Mouse (Mus musculus) hindbrain, embryonic 10.5 days (tissue): ENCODE measurements around the gene Anp32e. TPM values are rescaled to one million over a fixed set of nuclear protein-coding genes. Genes with fewer than 3 reads are reported as not detected.
"Not testable (repeated sequence)": the region's sequence is repeated elsewhere in the genome, so short reads cannot be mapped to it uniquely, and the experiment has no call there.

Source experiments
- DNase-seq: peaks from one replicate; pipeline ENCODE4 v3.0.0-alpha.2; 2017; ENCODE audit warnings: low spot score
- H3K27ac ChIP-seq: fragments of 300-500 bp; sonication (generic); 2 replicates; pipeline ENCODE4 v1.5.1; 2016; ENCODE audit warnings: mild to moderate bottlenecking, moderate library complexity
- H3K27me3 ChIP-seq: fragments of 300-500 bp; sonication (generic); 2 replicates; pipeline ENCODE4 v1.6.1; 2016; ENCODE audit warnings: mild to moderate bottlenecking; ENCODE audit not compliant: poor library complexity, insufficient read depth, severe bottlenecking
- H3K36me3 ChIP-seq: fragments of 300-500 bp; sonication (generic); 2 replicates; pipeline ENCODE4 v1.6.1; 2016; ENCODE audit warnings: mild to moderate bottlenecking, moderate library complexity
- H3K4me1 ChIP-seq: fragments of 300-500 bp; sonication (generic); replicated peaks from 2 replicates; pipeline ENCODE4 v1.6.1; 2016; ENCODE audit warnings: mild to moderate bottlenecking
- H3K4me3 ChIP-seq: fragments of 300-500 bp; sonication (generic); 2 replicates; pipeline ENCODE4 v1.5.1; 2016; ENCODE audit warnings: mild to moderate bottlenecking, moderate library complexity
- H3K9me3 ChIP-seq: fragments of 300-500 bp; sonication (generic); 2 replicates; pipeline ENCODE4 v1.6.1; 2016; ENCODE audit warnings: mild to moderate bottlenecking, moderate library complexity
- WGBS: fragments of 180-500 bp; shearing (Covaris S2); methylation state at CpG from one replicate; pipeline ENCODE4 v1.1.7; 2016; 5-methylcytosine and 5-hydroxymethylcytosine counted together
- polyA plus RNA-seq: library from polyadenylated mRNA; unstranded; fragments of >200 nt; fragmentation: Nextera tagmentation; extraction: Ambion mirVana; gene quantifications from 2 replicates; pipeline ENCODE4 v1.2.1, GENCODE M21; 2016

The Anp32e gene
- polyA plus RNA-seq, 1 experiment from 2014 or later = 266 TPM

- peaks cover 47% of the 10 kb centered on the region for H3K4me1 ChIP-seq
- peak; percentile 44 for DNase-seq
- H3K9me3 ChIP-seq = no peaks in the 10 kb centered on the region
- peak overlapping the region; percentile 88 for H3K27ac ChIP-seq
- peaks cover 30% of the 10 kb centered on the region for H3K36me3 ChIP-seq
- 16% methylated on average over 16 of the region's 16 CpGs for WGBS
- H3K27me3 ChIP-seq = no peaks in the 10 kb centered on the region
- H3K4me3 ChIP-seq = peak overlapping the region; percentile 77
Observed at GRCm38 (mm10) chr3:95894317-95895160, 34.5 kb upstream of the Anp32e start.

- WGBS = 88% methylated on average over 7 of the region's 7 CpGs
- not testable (repeated sequence) for DNase-seq, H3K9me3 ChIP-seq, H3K27me3 ChIP-seq
- H3K27ac ChIP-seq = peak overlapping the region; percentile 40; the same call in 1 of the 2 replicates
- peaks cover 47% of the 10 kb centered on the region for H3K4me1 ChIP-seq
- H3K36me3 ChIP-seq = peaks cover 38% of the 10 kb centered on the region
- peak overlapping the region; percentile 26; the same call in 1 of the 2 replicates for H3K4me3 ChIP-seq
Observed at GRCm38 (mm10) chr3:95895501-95895900, 33.5 kb upstream of the Anp32e start.

GRCm38 (mm10) chr3:95899800-95900524 lies 29.1 kb upstream of the Anp32e start:
- no peak for DNase-seq
- H3K9me3 ChIP-seq = no peaks in the 10 kb centered on the region
- H3K4me3 ChIP-seq = no peak overlapping the region
- peaks cover 43% of the 10 kb centered on the region for H3K36me3 ChIP-seq
- H3K27me3 ChIP-seq = no peaks in the 10 kb centered on the region
- peaks cover 52% of the 10 kb centered on the region for H3K4me1 ChIP-seq
- H3K27ac ChIP-seq = no peak overlapping the region
- 81% methylated on average over 13 of the region's 13 CpGs for WGBS

GRCm38 (mm10) chr3:95901616-95902372 lies 27.3 kb upstream of the Anp32e start:
- no peak for DNase-seq
- WGBS = 73% methylated on average over 9 of the region's 9 CpGs
- Histone ChIP-seq H3K4me3 (peak overlapping the region; percentile 57), H3K36me3 (peaks cover 36% of the 10 kb centered on the region), H3K27me3 (no peaks in the 10 kb centered on the region), H3K27ac (peak overlapping the region; percentile 92), H3K9me3 (no peaks in the 10 kb centered on the region), H3K4me1 (peaks cover 62% of the 10 kb centered on the region)

- H3K4me1 ChIP-seq = peaks cover 67% of the 10 kb centered on the region
- peak overlapping the region; percentile 92 for H3K27ac ChIP-seq
- no peaks in the 10 kb centered on the region for H3K9me3 ChIP-seq
- H3K36me3 ChIP-seq = peaks cover 35% of the 10 kb centered on the region
- peak overlapping the region; percentile 57 for H3K4me3 ChIP-seq
- no peak for DNase-seq
- H3K27me3 ChIP-seq = peaks cover 3% of the 10 kb centered on the region; the same call in 1 of the 2 replicates
Observed at GRCm38 (mm10) chr3:95902373-95902625, 26.7 kb upstream of the Anp32e start.

- Histone ChIP-seq H3K9me3 (no peaks in the 10 kb centered on the region), H3K27me3 (peaks cover 7% of the 10 kb centered on the region; the same call in 1 of the 2 replicates), H3K4me1 (peaks cover 69% of the 10 kb centered on the region), H3K36me3 (peaks cover 31% of the 10 kb centered on the region), H3K27ac (peak overlapping the region; percentile 92), H3K4me3 (peak overlapping the region; percentile 57)
- DNase-seq = no peak
- WGBS = 34% methylated on average over 6 of the region's 6 CpGs
Observed at GRCm38 (mm10) chr3:95902643-95903042, 26.4 kb upstream of the Anp32e start.

GRCm38 (mm10) chr3:95903753-95904502 lies 25.1 kb upstream of the Anp32e start:
- peak; percentile 64 for DNase-seq
- peaks cover 69% of the 10 kb centered on the region for H3K4me1 ChIP-seq

GRCm38 (mm10) chr3:95904568-95904967 lies 24.5 kb upstream of the Anp32e start, which contains the start of gene Car14:
Gene Car14, minus strand, starts transcription at chr3:95904691.
- Histone ChIP-seq H3K27me3 (peaks cover 11% of the 10 kb centered on the region; the same call in 1 of the 2 replicates), H3K4me3 (peak within 1 kb of the TSS; percentile 57), H3K9me3 (no peaks in the 10 kb centered on the region), H3K4me1 (peaks cover 66% of the 10 kb centered on the region), H3K36me3 (peaks cover 13% of the 10 kb centered on the region; the same call in 1 of the 2 replicates), H3K27ac (peak within 1 kb of the TSS; percentile 92)
- WGBS = under 1% methylated on average over 15 of the region's 15 CpGs
- DNase-seq = peak; percentile 69

More at GRCm38 (mm10) chr3:95903753-95904502, 25.1 kb upstream of the Anp32e start:
- WGBS = 1% methylated on average over 15 of the region's 15 CpGs
- no peaks in the 10 kb centered on the region for H3K9me3 ChIP-seq
- H3K27me3 ChIP-seq = peaks cover 11% of the 10 kb centered on the region; the same call in 1 of the 2 replicates
- H3K36me3 ChIP-seq = peaks cover 19% of the 10 kb centered on the region
- peak overlapping the region; percentile 57 for H3K4me3 ChIP-seq
- H3K27ac ChIP-seq = peak overlapping the region; percentile 92

GRCm38 (mm10) chr3:95905146-95905939 lies 23.7 kb upstream of the Anp32e start:
- no peaks in the 10 kb centered on the region for H3K9me3 ChIP-seq
- peaks cover 11% of the 10 kb centered on the region; the same call in 1 of the 2 replicates for H3K27me3 ChIP-seq
- H3K4me1 ChIP-seq = peaks cover 66% of the 10 kb centered on the region
- peak overlapping the region; percentile 92 for H3K27ac ChIP-seq
- H3K36me3 ChIP-seq = peaks cover 5% of the 10 kb centered on the region; the same call in 1 of the 2 replicates
- peak overlapping the region; percentile 57 for H3K4me3 ChIP-seq
- under 1% methylated on average over 18 of the region's 18 CpGs for WGBS
- peak; percentile 82 for DNase-seq

- Histone ChIP-seq H3K4me3 (peak overlapping the region; percentile 57), H3K27ac (peak overlapping the region; percentile 92), H3K36me3 (peaks cover 3% of the 10 kb centered on the region; the same call in 1 of the 2 replicates), H3K27me3 (peaks cover 11% of the 10 kb centered on the region; the same call in 1 of the 2 replicates), H3K9me3 (no peaks in the 10 kb centered on the region), H3K4me1 (peaks cover 64% of the 10 kb centered on the region)
- WGBS = 0% methylated on average over 12 of the region's 12 CpGs
- DNase-seq = peak; percentile 63
Observed at GRCm38 (mm10) chr3:95905940-95906492, 23.0 kb upstream of the Anp32e start.

GRCm38 (mm10) chr3:95906860-95907259 lies 22.2 kb upstream of the Anp32e start:
- Histone ChIP-seq H3K27me3 (peaks cover 11% of the 10 kb centered on the region; the same call in 1 of the 2 replicates), H3K4me1 (peaks cover 56% of the 10 kb centered on the region), H3K9me3 (no peaks in the 10 kb centered on the region), H3K4me3 (peak overlapping the region; percentile 57), H3K27ac (no peak overlapping the region; the same call in 1 of the 2 replicates), H3K36me3 (no peaks in the 10 kb centered on the region; the same call in 1 of the 2 replicates)
- under 1% methylated on average over 12 of the region's 12 CpGs for WGBS
- peak; percentile 68 for DNase-seq
